Mouse (Mus musculus) kidney, adult 18-20 months (tissue): ENCODE measurements around the gene Fxyd5.
A peak's percentile ranks its signal among the peaks of the same experiment; 100 is the strongest.

Experiments
- DNase-seq: peaks from one replicate; pipeline ENCODE4 v3.0.0; 2021

Gene Fxyd5

DNA sequence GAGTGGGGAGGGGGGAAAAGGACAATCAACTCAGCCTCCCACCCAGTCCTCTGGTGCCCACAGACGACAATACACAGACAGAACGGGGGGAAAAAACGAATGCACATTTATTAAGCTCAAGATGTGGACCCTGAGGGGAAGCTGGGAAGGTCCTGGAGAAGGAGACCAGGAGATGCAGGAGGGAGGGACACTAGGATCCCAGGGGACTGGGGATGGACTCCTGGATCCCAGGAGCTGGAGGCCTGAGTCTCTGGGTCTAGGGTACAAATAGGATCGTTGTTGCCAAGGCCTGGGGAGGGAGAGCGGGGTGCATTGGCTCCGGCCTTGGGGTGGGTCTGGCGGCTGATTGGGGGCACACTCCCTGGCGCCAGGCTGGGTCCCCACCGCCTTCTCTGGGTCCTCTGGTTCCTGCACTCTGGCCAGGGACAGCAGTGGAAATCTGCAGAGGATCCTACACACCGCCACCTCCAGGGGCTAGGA lies at the start of gene Fxyd5:
TSS of gene Fxyd5 (minus strand) at position 51 of the 480 bp plus-strand sequence.
- DNase-seq: no peak

GRCm38 (mm10) chr7:31089721-31090120 lies 47.4 kb upstream of the Fxyd5 start:
- no peak for DNase-seq

- no peak for DNase-seq
Measured at GRCm38 (mm10) chr7:31088206-31088605, 45.9 kb upstream of the Fxyd5 start.

DNA sequence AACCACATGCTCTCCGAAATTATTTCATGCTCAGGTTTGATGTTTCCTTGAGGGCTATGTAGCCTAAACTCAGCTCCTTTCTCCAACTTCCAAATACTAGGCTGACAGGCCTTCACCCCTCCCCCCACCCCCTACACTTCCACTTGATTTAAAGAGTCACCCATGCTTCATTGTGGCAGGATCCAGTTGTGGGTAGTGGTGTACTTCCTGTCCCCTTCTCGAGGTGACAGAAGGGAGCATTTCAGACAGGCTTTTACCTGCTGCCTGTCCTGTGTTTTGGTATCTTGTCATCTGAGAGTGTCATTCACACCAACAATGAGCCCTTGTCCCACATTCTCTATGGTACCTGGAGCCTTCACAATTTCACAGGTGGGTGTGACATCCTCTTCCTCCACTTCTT lies 45.0 kb upstream of the Fxyd5 start:
- no peak for DNase-seq

DNA sequence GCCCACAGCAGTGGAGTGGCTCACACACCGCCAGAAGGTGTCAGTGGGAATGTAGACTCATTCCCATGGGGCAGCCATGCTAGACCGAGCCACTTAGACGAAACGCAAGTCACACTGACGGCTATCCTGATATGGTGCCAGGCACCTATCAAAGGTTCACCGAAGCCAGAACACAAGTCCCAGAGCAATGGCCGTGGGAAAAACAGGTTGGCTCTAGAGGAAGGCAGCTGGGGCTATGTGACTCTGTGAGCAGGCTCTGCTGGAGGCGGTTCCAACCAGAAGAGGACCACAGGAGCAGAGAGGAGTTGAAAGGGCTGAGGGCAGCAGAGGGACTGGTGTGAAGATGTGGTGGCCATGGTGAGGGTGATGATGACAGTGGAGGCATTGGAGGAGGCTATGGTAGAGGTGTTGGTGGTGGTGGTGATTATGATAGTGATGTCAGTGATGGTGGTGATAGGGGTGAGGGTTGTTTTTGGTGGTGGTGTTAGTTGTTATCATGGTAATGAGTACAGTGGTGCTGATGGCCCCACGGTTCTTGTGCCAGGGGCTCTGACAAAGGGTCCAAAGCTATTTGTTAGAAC lies 44.0 kb upstream of the Fxyd5 start:
- DNase-seq: no peak

DNA sequence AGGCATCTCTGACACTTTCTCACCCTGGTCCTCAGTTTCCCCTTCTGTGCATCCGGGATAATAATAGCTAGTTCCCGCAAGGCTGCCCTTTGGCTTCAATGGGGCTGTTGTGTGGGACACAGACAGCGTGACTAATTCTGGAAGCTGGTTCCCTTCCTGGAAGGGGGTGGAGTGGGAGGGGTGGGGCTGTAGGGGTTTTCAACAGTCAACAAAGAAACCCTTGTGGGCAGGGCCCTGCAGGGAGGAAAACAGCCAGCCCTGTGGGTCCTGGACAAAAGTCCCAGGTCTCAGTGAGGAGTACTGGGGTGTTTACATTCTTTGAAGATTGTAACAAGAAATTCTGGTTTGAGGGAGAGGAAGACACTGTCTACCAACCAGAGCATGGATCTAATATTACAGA lies 42.9 kb upstream of the Fxyd5 start:
- DNase-seq: peak; percentile 30

GRCm38 (mm10) chr7:31084140-31084539 lies 41.9 kb upstream of the Fxyd5 start:
- DNase-seq: no peak

DNA sequence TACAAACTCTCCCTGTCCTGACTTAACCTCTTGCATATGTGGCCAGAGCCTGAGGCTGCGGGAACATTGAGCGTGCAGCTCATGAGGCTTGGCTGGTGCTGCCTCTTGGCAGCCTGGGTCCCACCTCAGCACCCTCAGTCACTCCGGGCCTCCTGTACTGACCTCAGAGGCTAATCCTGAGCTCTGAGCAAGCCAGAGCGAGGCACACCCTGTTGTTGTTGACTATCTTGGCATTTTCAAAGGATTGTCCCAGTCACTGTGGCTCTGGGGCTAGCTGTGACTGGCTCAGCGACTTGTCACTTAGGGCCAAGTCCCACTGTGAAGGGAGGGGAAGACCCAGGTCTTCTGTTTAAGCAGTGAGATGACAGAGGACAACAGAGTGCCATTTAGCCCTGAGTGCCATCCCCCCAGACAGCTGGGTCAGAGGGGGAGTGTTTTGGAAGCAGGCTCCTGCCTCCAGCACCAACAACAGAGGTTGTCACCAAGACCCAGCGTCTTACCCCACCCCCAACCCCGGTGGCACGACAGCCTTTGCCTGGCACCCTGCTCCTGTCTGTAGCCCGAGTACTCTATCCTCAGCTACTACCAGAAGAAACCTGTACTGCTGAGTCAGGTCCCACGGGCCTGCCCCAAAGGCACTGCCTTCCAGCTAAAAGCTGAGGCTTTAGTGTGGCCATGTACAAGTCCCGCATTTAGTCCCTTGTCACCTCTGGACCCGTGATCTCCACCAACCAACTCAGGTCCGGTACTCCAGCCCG lies 40.7 kb upstream of the Fxyd5 start:
- DNase-seq: peak; percentile 35

DNA sequence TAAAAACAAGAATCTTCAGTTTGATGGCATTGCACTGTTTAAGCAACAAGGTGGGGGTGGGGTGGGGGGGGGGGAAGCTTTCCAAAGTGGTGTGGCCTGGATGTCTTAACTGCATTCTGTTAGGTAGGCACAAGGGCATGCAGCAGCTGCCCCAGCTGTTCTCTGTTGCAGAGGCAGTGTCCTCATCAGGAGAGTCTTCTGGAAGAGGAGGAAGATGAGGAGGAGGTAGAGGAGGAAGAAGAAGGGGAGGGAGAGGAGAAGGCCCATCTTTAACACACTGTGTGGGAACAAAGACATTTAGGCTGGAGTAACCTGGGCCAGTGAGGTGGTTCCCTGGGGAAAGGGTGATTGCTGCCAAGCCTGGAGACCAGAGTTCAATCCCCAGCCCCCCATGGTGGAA lies 39.8 kb upstream of the Fxyd5 start:
- DNase-seq: no peak

GRCm38 (mm10) chr7:31081106-31081505 lies 38.8 kb upstream of the Fxyd5 start:
- DNase-seq: no peak

- no peak for DNase-seq
Measured at GRCm38 (mm10) chr7:31080611-31081010, 38.3 kb upstream of the Fxyd5 start.

DNA sequence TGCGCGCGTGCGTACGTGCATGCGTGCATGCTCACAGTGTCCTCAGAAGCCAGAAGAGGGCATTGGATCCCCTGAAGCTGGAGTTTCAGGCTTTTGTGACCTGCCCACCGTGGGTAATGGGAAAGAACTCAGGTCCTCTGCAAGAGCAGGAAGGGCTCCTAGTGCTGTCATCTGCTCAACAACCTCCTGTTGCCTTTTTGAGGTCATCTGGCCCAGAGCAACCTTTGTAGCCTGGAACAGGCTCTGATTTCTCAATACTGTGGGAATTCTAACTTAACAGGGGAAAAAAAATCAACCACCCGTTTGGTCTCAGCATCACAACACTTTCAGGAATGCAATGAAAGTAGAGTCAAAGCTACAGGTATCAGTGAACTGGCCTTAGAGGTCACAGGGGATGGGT lies 37.4 kb upstream of the Fxyd5 start:
- no peak for DNase-seq

- DNase-seq: no peak
Measured at GRCm38 (mm10) chr7:31077885-31078445, 35.7 kb upstream of the Fxyd5 start.

GRCm38 (mm10) chr7:31077470-31077869 lies 35.2 kb upstream of the Fxyd5 start:
- DNase-seq: no peak

DNA sequence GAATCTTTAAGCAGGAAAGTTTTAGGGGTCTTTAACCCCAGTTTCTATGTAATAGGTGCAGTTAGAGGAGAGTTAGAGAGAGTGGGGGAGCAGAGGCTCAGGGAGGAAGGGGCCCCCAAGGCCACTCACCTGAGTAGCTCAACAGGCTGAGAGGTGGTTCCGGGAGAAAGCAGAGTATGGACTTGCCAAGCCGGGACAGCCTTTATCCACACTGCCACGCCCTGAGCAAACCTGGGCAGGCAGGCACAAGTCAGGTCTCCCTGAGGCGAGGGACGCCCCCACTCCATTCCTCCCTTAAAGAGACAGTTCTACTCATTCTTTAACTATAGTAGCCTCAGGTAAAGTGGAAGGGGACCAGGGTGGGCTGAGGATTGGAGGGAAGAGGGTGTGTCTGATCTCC lies 34.2 kb upstream of the Fxyd5 start, which contains the start of gene Fxyd3:
TSS of gene Fxyd3 (minus strand) at position 213 of the 400 bp plus-strand sequence.
- DNase-seq: no peak

- DNase-seq: no peak
Measured at GRCm38 (mm10) chr7:31074713-31075069, 32.4 kb upstream of the Fxyd5 start.

DNA sequence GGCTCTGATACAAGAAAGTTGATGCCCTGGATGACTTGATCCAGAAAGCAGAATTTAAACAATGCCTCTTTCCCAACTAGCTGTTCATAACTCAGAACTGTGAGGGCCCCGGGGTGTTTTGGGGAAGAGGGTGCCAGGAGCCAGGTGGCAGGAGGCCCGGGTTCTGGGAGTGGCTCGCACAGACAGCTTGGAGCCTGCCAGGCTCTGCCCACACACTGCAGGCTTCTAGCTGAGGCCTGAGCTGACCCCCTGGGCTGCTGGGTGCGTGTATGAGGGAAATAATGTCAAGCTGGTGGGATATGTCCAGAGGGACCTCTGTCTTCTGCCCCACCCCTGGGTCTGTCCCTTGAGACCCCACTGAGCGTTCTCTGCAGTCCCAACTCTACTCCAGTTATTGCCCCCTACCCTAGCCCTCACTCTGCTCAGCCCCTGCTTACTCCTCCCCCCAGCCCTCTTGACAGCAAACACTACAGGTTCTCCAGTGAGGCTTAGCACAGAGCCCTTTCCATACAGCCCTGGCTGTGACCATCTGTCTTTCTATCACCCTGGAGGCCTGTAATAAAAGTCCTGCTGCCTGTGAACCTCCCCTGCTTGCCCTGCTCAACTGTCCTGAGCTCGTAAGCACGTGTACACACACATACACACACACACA lies 31.9 kb upstream of the Fxyd5 start:
- DNase-seq: no peak

DNA sequence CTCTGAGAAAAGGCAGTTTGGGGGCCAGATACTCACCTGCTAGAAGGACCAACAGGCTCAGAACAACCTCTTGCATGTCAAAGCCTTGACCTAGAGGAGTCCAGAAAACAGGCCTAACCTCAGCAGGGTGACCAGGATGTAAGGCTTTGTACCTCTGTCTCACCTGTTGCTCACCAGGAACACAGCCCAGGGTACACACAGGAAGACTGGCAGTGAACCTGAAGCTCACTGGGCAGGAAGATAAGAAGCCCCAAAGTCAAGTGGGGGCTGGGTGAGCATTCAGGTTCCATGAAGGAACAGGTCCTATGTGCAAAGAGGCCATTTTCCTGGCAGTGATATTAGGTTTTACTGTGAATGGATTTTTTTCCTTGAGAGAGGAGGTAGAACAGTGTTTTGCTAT lies 31.3 kb upstream of the Fxyd5 start:
- no peak for DNase-seq

DNA sequence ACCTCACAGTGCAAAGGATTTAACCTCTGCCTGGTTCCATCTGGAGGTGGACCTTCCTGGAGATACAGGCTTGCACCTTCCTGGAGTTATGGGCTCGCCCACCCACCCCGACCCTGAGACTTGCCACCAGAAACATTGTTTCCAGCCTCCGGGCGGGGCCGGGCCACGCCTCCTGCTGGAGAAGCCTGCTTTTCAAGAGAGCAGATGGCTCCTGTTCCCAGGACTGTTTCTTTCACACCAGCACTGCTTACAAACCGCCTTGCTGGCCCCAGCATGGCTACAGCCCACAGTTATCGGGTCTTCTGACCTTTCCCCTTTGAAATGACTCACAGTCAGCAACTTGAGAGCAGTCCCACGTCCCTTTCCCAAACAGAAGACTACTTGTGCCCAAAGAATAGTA lies 30.0 kb upstream of the Fxyd5 start:
- DNase-seq: no peak

DNA sequence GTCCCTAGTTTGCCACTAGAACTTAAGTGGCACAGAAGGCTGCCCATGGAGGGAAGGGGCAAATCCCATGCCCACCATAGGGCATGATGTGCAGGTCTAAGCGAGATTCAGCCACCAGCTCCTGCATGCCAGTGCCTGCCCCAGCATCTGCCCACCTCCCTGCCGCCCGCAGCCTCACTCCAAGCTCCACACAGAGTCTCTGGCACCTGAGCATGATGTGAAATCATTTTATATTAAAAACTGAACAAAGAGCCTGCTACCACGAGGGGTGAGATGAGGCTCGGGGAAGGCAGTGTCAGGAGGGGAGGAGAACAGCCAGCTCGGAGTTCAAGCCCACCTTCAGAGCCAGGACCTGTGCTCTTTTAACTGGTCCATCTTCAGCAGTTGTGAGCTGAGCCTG lies 28.0 kb upstream of the Fxyd5 start:
- no peak for DNase-seq

DNA sequence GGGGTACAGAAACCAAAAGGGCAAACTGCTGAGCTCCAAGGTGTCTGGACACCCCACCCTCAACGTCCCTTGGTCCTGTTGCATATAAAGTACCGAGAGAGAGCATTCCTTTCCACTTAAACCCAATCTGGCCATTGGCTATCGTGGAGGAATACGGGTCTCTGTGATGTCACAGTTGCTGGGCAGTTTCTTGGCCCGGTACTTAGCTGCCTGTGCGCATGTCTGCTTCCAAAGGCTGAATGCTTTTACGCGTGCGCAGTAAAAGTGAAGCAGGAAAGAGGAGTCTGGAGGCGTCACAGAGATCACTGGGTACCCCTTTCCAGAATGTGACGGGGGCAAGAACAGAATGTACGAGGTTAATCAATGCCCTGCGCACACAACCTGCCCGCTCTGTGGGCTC lies 27.2 kb upstream of the Fxyd5 start:
- no peak for DNase-seq

DNA sequence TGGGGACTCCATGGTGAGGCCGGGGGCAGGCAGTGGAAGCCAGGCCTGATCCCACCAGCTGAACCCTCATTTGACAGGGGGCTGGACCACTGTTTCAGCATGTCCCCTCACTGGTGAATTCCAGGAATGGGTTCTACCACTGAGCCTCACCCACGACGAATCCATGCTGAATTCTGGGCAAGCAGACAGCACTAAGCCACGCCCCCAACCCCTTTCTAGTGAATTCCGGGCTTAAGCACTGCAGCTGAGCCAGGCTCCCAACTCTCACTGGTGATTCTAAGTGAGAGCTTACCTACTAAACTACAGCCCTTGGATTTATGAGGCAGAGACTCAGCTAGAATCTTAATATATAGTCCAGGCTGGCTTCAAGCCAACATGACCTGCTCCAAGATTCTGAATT lies 25.6 kb upstream of the Fxyd5 start:
- DNase-seq: no peak

DNA sequence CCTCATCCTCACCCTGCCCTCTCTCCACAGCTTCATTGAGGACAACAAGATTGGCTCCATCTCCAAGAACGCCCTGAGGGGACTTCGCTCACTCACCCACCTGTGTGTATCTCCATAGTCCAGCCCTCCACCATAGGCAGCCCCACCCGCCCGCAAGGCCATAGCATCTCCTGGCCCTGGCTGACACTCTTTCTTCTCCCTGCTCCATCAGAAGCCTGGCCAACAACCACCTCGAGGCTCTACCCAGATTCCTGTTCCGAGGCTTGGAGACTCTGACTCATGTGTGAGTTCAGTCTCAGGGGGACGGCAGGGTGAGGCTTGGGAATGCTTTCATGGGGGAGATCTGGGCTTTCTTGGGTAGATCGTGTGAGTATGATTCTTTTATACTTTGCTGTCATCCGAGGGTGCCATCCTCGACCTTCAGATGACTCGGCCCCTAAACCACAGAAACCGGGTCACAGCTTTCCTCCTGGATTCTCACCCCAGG lies 20.8 kb upstream of the Fxyd5 start:
- no peak for DNase-seq

GRCm38 (mm10) chr7:31060621-31061010 lies 18.3 kb upstream of the Fxyd5 start:
- no peak for DNase-seq
